Mouse (Mus musculus): ENCODE data around the gene Arl10.
"Not testable (repeated sequence)": the region's sequence is repeated elsewhere in the genome, so short reads cannot be mapped to it uniquely, and the experiment has no call there.

GRCm38 (mm10) chr13:54613141-54613540, 38.3 kb downstream of the Arl10 start:
- TF ChIP-seq CTCF (conservative IDR thresholded peaks at IDR 0.05; ENCODE audit: low read length); NANOG (IDR thresholded peaks at IDR 0.05; ENCODE audit: borderline replicate concordance, low read length); POU5F1 (IDR thresholded peaks at IDR 0.05; ENCODE audit: borderline replicate concordance, low read length): not testable (repeated sequence)

All from E14TG2a.4 (cell line).